Mouse (Mus musculus) heart, adult 2 months (tissue): Measurements from ENCODE around the gene Cacnb1. TPM values are rescaled to one million over a fixed set of nuclear protein-coding genes. Genes with fewer than 3 reads are reported as not detected.

Source experiments
- DNase-seq, 2 experiments: peaks; one replicate each; pipeline ENCODE4 v3.0.0; 2021
- H3K27ac ChIP-seq: fragments of 200-600 bp; 2 replicates; pipeline ENCODE4 v1.8.1; 2022
- H3K27me3 ChIP-seq: fragments of 200-500 bp; 2 replicates; pipeline ENCODE4 v1.6.1; 2012; ENCODE audit warnings: mild to moderate bottlenecking, low read length, inconsistent platforms, mixed read lengths; ENCODE audit not compliant: control insufficient read depth, insufficient read depth
- H3K36me3 ChIP-seq: fragments of 200-500 bp; 2 replicates; pipeline ENCODE4 v1.6.1; 2012; ENCODE audit warnings: low read length, inconsistent platforms; ENCODE audit not compliant: control insufficient read depth, insufficient read depth
- H3K4me1 ChIP-seq: fragments of 200-500 bp; 2 replicates; pipeline ENCODE4 v1.6.1; 2011; ENCODE audit warnings: low read length; ENCODE audit not compliant: control insufficient read depth, insufficient read depth
- H3K4me3 ChIP-seq: fragments of 200-600 bp; 2 replicates; pipeline ENCODE4 v1.8.1; 2022
- H3K79me2 ChIP-seq: fragments of 200-500 bp; replicated peaks from 2 replicates; pipeline ENCODE4 v1.6.1; 2012; ENCODE audit warnings: mild to moderate bottlenecking, inconsistent platforms, low read length, moderate library complexity, mixed read lengths; ENCODE audit not compliant: control insufficient read depth, insufficient read depth
- H3K9ac ChIP-seq: fragments of 200-500 bp; 2 replicates; pipeline ENCODE4 v1.6.1; 2012; ENCODE audit warnings: low read depth, mild to moderate bottlenecking, control low read depth, inconsistent platforms, low read length, mixed read lengths
- CTCF ChIP-seq: fragments of 200-600 bp; IDR thresholded peaks from 2 replicates; pipeline ENCODE4 v1.8.1; 2022; ENCODE audit warnings: antibody characterized with exemption, mild to moderate bottlenecking, moderate library complexity
- EP300 ChIP-seq: fragments of 200-500 bp; IDR thresholded peaks from 2 replicates; pipeline ENCODE4 v1.6.1; 2011; ENCODE audit warnings: low read depth, low read length, control low read depth; ENCODE audit not compliant: insufficient read depth
- POLR2A ChIP-seq: fragments of 200-500 bp; IDR thresholded peaks from 2 replicates; pipeline ENCODE4 v1.6.1; 2011; ENCODE audit warnings: mild to moderate bottlenecking, low read depth, low read length, control low read depth; ENCODE audit not compliant: insufficient read depth
- WGBS: fragments of 180-500 bp; shearing (Covaris S2); methylation state at CpG from one replicate; pipeline ENCODE4 v1.1.7; 2018; 5-methylcytosine and 5-hydroxymethylcytosine counted together
- intact Hi-C: fragments of 180-260 bp; cut with DNase I; formaldehyde crosslinking; loops from one replicate; pipeline ENCODE4 v1.15.1; 2025
- polyA plus RNA-seq: library from polyadenylated mRNA; depleted of rRNA; stranded (reverse); fragments of >200 nt; gene quantifications from 2 replicates; pipeline ENCODE4 v1.2.3, GENCODE M21; 2012
- total RNA-seq, 2 experiments: library from RNA; stranded (reverse); gene quantifications; 2 replicates each; pipeline ENCODE4 v1.2.3; 2021

Gene Cacnb1
- total and polyA plus RNA-seq, 3 experiments = 5.9 to 10.5 (median 6.1) TPM

DNA sequence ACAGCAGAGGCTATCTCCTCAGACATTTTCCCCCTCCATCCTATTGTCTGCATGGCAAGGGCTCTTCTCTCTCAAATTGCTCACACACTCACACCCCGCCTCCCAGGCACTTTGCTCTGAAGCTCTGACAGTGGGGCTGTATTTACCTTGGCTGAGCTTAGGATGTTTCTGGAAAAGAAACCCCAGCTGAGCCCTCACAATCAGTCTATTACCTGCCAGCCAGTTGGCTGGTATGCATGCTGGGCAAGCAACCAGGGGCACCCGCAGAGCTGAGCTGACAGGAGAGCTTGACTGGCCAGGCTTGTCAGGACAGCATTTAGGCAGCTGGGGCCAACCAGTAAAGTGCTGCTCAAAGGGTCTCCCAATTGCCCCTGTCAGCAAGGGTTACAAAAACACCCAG, 55.7 kb downstream of the Cacnb1 start:
- Histone ChIP-seq H3K4me1 (peaks cover 6% of the 10 kb centered on the region), H3K27me3 (no peaks in the 10 kb centered on the region), H3K27ac (no peak overlapping the region), H3K36me3 (no peaks in the 10 kb centered on the region), H3K9ac (no peak overlapping the region), H3K79me2 (no peaks in the 10 kb centered on the region), H3K4me3 (no peak overlapping the region)
- TF ChIP-seq CTCF = no peak
- WGBS = 43% methylated on average over 2 of the region's 2 CpGs
- intact Hi-C loops = no loop called here
- peak; percentile 56 to 74 for DNase-seq

DNA sequence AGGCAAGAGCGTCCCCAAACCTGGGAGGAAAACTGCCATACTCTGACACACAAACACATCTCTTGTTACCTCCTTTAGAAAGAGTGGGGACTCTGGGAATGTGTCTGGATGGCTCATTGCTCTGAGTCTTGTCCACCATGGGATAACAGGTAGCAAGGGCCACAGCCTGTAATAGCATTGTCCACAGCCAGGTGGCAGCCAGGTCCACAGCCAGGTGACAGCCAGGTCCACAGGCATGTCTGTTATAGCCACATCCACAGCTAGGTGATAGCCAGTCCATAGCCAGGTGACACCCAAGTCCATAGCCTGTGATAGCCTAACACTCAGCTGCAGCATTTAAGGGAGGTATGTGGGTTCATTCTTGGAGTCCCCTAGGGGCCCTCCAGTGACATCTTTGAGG, 61.9 kb downstream of the Cacnb1 start:
- H3K4me1 ChIP-seq = no peaks in the 10 kb centered on the region
- no peak for DNase-seq
- H3K9ac ChIP-seq = no peak overlapping the region
- H3K4me3 ChIP-seq = no peak overlapping the region
- H3K27ac ChIP-seq = no peak overlapping the region
- WGBS = 95% methylated on average over 1 of the region's 1 CpGs
- peak; percentile 55 for TF ChIP-seq CTCF
- TF ChIP-seq EP300 = 0 out of 2 replicates have a peak, but pooled peaks have one; percentile 13
- TF ChIP-seq POLR2A = no peak
- no peaks in the 10 kb centered on the region for H3K27me3 ChIP-seq
- H3K36me3 ChIP-seq = no peaks in the 10 kb centered on the region
- H3K79me2 ChIP-seq = no peaks in the 10 kb centered on the region
- intact Hi-C loops = no loop called here

DNA sequence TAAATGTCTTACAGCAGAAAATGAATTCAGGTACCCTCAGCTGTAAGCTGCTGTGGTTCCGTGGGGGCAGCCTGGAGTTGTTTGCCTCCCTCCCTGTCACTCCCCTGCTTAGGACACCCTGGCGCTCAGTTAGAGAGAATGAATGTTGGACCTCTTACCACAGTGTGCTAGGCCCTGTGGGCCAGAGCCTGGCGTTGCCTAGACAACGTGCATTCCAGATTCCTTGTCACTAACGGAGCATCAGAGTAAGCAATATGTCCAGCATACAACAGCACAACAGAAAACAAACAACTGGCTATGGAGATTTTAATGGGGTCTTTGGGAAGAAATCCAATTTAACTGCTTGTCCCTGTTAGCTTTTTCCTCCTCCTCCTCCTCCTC, 63.5 kb downstream of the Cacnb1 start:
- H3K27ac ChIP-seq = no peak overlapping the region

DNA sequence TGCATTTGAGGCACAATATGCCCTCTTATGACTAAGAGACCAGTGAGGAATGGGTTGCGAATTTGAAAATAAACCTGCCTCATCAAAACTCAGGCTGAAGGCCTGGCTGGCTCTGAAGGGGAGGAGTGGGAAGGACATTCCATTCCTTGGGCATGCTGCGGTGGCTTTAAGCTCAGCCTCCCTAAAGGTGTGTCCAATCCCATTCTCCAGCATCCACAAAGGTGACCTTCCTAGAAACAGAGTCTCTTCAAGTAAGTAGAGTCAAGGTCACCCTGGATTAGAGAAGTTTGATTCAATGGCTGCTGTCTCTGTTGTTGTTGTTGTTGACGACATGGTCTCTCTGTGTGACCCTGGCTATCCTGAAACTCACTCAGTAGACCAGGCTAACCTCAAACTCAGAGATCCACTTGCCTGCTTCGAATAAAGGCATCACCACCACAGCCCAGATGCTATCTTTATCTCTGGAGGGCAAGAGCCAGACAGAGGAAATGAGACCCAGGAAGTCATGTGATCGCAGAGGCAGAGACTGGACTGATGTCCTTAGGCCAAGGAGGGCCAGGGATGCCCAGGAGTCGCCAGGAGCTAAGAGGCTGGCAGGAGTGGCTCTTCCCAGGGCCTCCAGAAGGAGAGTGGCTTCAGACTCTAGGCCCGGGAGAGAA, 64.1 kb downstream of the Cacnb1 start:
- Histone ChIP-seq H3K79me2 (no peaks in the 10 kb centered on the region), H3K36me3 (no peaks in the 10 kb centered on the region), H3K4me1 (no peaks in the 10 kb centered on the region), H3K9ac (no peak overlapping the region), H3K27ac (no peak overlapping the region), H3K4me3 (no peak overlapping the region), H3K27me3 (no peaks in the 10 kb centered on the region)
- intact Hi-C loops = no loop called here
- TF ChIP-seq EP300 = no peak
- no peak for TF ChIP-seq CTCF
- TF ChIP-seq POLR2A = no peak
- 68% methylated on average over 7 of the region's 7 CpGs for WGBS
- DNase-seq = no peak

More for the DNA sequence above, 63.5 kb downstream of the Cacnb1 start:
- H3K79me2 ChIP-seq = no peaks in the 10 kb centered on the region
- TF ChIP-seq CTCF (no peak), EP300 (no peak), POLR2A (no peak)
- DNase-seq = no peak
- WGBS = 69% methylated on average over 5 of the region's 5 CpGs
- H3K4me1 ChIP-seq = no peaks in the 10 kb centered on the region
- no peak overlapping the region for H3K9ac ChIP-seq
- H3K36me3 ChIP-seq = no peaks in the 10 kb centered on the region
- no peak overlapping the region for H3K4me3 ChIP-seq
- intact Hi-C loops = no loop called here
- no peaks in the 10 kb centered on the region for H3K27me3 ChIP-seq

DNA sequence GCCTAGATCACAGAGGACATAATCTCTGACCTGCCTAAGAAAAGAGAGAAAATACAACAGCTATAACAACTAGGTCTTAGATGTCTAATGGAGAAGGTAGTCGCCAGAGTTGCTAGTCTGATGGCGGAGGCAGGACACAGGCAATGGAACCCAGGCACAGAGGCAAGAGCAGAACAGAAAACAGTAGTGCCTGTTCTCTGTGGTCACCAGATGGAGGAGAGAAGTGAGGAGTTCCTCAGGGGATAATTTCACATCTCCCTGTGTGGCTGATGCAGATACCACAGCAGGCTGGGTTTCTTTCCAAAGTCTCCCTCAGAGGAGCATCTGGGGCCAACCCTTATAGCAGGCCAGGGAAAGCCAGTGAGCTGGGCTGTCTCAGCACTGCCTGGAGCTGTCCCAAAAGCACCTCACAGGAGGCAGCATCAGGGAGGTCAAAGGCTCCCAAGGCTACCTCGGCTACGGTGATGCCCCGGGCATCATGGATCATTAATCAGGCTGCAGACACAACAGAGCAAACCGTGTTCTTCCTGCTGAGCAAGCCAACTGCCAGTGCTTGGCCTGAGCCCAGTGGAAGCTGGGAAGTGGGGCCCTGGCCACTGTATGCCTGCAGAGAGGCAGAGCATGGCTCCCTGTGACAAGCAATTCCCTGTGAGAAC, 65.8 kb downstream of the Cacnb1 start:
- intact Hi-C loops = no loop called here
- H3K4me3 ChIP-seq = no peak overlapping the region
- 71% methylated on average over 6 of the region's 6 CpGs for whole genome bisulfite sequencing
- no peaks in the 10 kb centered on the region for H3K27me3 ChIP-seq
- DNase-seq = no peak
- no peak overlapping the region for H3K9ac ChIP-seq
- no peaks in the 10 kb centered on the region for H3K79me2 ChIP-seq
- no peak overlapping the region for H3K27ac ChIP-seq
- no peak for TF ChIP-seq EP300
- TF ChIP-seq CTCF = no peak
- no peak for TF ChIP-seq POLR2A
- no peaks in the 10 kb centered on the region for H3K36me3 ChIP-seq
- no peaks in the 10 kb centered on the region for H3K4me1 ChIP-seq

DNA sequence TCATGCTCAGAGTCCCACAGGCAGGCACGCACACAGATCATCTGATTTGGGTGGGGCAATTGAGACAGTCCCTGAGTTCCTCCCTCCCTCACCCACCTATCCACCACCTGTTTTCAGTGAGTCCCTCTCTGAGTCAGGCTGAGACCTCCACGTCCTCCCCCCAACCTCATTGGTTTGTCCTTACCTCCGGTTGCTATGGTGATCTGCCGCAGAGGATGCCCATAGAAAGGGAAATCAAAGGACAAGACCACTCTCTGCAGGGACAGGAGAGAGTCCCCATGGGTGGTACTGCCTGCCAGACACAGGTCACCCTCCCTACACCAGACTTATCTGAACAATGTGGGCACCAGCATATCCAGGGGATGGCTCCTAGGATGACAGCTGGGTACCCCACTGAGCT, 66.9 kb downstream of the Cacnb1 start:
- Histone ChIP-seq H3K27me3 (no peaks in the 10 kb centered on the region), H3K4me1 (no peaks in the 10 kb centered on the region), H3K27ac (no peak overlapping the region), H3K36me3 (no peaks in the 10 kb centered on the region), H3K79me2 (no peaks in the 10 kb centered on the region), H3K9ac (no peak overlapping the region), H3K4me3 (no peak overlapping the region)
- no peak for TF ChIP-seq POLR2A
- TF ChIP-seq EP300 = no peak
- TF ChIP-seq CTCF = no peak
- WGBS = 78% methylated on average over 4 of the region's 4 CpGs
- intact Hi-C loops = no loop called here
- DNase-seq = no peak
